Mouse (Mus musculus) midbrain, postnatal 0 days (tissue): ENCODE measurements around the gene Cldn4. TPM values are rescaled to one million over a fixed set of nuclear protein-coding genes. Genes with fewer than 3 reads are reported as not detected.

Experiments used
- ATAC-seq: fragments of 200-750 bp; cut with Nextera tagmentation; 2 replicates; pipeline ENCODE4 v1.8.0; 2017; ENCODE audit warnings: moderate number of reproducible peaks, mild to moderate bottlenecking, moderate TSS enrichment, moderate library complexity; ENCODE audit not compliant: low FRiP score
- DNase-seq: peaks from one replicate; pipeline ENCODE4 v3.0.0-alpha.2; 2015; ENCODE audit warnings: low spot score
- H3K27ac ChIP-seq: fragments of 300-500 bp; sonication (generic); 2 replicates; pipeline ENCODE4 v1.5.1; 2014; ENCODE audit warnings: low read depth, mild to moderate bottlenecking, low read length, mixed read lengths
- H3K27me3 ChIP-seq: fragments of 300-500 bp; sonication (generic); 2 replicates; pipeline ENCODE4 v1.6.1; 2014; ENCODE audit warnings: low read length, control low read depth, mixed read lengths; ENCODE audit not compliant: insufficient read depth
- H3K36me3 ChIP-seq: fragments of 300-500 bp; sonication (generic); 2 replicates; pipeline ENCODE4 v1.6.1; 2014; ENCODE audit warnings: low read length, control low read depth, mixed read lengths; ENCODE audit not compliant: insufficient read depth
- H3K4me1 ChIP-seq: fragments of 300-500 bp; sonication (generic); 2 replicates; pipeline ENCODE4 v1.6.1; 2014; ENCODE audit warnings: mild to moderate bottlenecking, control low read depth, antibody characterized with exemption, low read length, mixed read lengths; ENCODE audit not compliant: insufficient read depth
- H3K4me2 ChIP-seq: fragments of 300-500 bp; sonication (generic); 2 replicates; pipeline ENCODE4 v1.6.1; 2014; ENCODE audit warnings: low read depth, mild to moderate bottlenecking, low read length, mixed read lengths; ENCODE audit not compliant: poor library complexity, severe bottlenecking
- H3K4me3 ChIP-seq: fragments of 300-500 bp; sonication (generic); 2 replicates; pipeline ENCODE4 v1.5.1; 2014; ENCODE audit warnings: low read depth, mild to moderate bottlenecking, low read length, moderate library complexity
- H3K9ac ChIP-seq: fragments of 300-500 bp; sonication (generic); replicated peaks from 2 replicates; pipeline ENCODE4 v1.6.1; 2014; ENCODE audit warnings: mild to moderate bottlenecking, low read length, moderate library complexity, mixed read lengths; ENCODE audit not compliant: poor library complexity, severe bottlenecking
- H3K9me3 ChIP-seq: fragments of 300-500 bp; sonication (generic); 2 replicates; pipeline ENCODE4 v1.6.1; 2016; ENCODE audit warnings: low read length, control low read depth
- CTCF ChIP-seq: IDR thresholded peaks from 2 replicates; pipeline ENCODE4 v1.5.1; 2016; ENCODE audit warnings: antibody characterized with exemption, mild to moderate bottlenecking
- WGBS: fragments of 180-500 bp; shearing (Covaris S2); extraction: QIAGEN DNeasy Blood & Tissue Kit; methylation state at CpG from one replicate; pipeline ENCODE4 v1.1.7; 2014; 5-methylcytosine and 5-hydroxymethylcytosine counted together
- polyA plus RNA-seq: library from polyadenylated mRNA; unstranded; fragments of >200 nt; fragmentation: Nextera tagmentation; extraction: Ambion mirVana; gene quantifications from 2 replicates; pipeline ENCODE4 v1.2.1, GENCODE M21; 2015
- total RNA-seq: library from RNA; depleted of rRNA; stranded (reverse); fragments of >200 nt; gene quantifications from 2 replicates; pipeline ENCODE4 v1.2.3, GENCODE M21; 2014; rRNA removed

Gene Cldn4
- total and polyA plus RNA-seq, 2 experiments from 2014 or later: 0.77 TPM; not detected in 1

- no peak overlapping the region for H3K27ac ChIP-seq
- TF ChIP-seq CTCF: peak; percentile 78
- ATAC-seq (peak; percentile 54), DNase-seq (peak; percentile 87)
- no peak overlapping the region for H3K4me2 ChIP-seq
- no peak overlapping the region for H3K4me3 ChIP-seq
- WGBS: 34% methylated on average over 12 of the region's 12 CpGs
- no peaks in the 10 kb centered on the region for H3K36me3 ChIP-seq
- no peak overlapping the region for H3K9ac ChIP-seq
- no peaks in the 10 kb centered on the region for H3K4me1 ChIP-seq
- H3K9me3 ChIP-seq: no peaks in the 10 kb centered on the region
- no peaks in the 10 kb centered on the region for H3K27me3 ChIP-seq
These were observed 45.6 kb downstream of the Cldn4 start for GRCm38 (mm10) chr5:134901012-134901643.

- Histone ChIP-seq H3K9me3 (no peaks in the 10 kb centered on the region), H3K27me3 (no peaks in the 10 kb centered on the region), H3K36me3 (no peaks in the 10 kb centered on the region), H3K4me3 (no peak overlapping the region), H3K4me2 (no peak overlapping the region), H3K27ac (no peak overlapping the region), H3K9ac (no peak overlapping the region), H3K4me1 (no peaks in the 10 kb centered on the region)
- TF ChIP-seq CTCF: no peak
- 89% methylated on average over 17 of the region's 17 CpGs for WGBS
- DNase-seq (no peak), ATAC-seq (no peak)
These were observed 49.1 kb downstream of the Cldn4 start for GRCm38 (mm10) chr5:134897596-134897995.

- Histone ChIP-seq H3K9me3 (no peaks in the 10 kb centered on the region), H3K27ac (no peak overlapping the region), H3K27me3 (no peaks in the 10 kb centered on the region), H3K9ac (no peak overlapping the region), H3K36me3 (no peaks in the 10 kb centered on the region), H3K4me2 (no peak overlapping the region), H3K4me3 (no peak overlapping the region), H3K4me1 (no peaks in the 10 kb centered on the region)
- 77% methylated on average over 8 of the region's 8 CpGs for WGBS
- no peak for TF ChIP-seq CTCF
- no peak for DNase-seq
- no peak for ATAC-seq
These were observed 49.8 kb downstream of the Cldn4 start for GRCm38 (mm10) chr5:134896965-134897364.

- Histone ChIP-seq H3K27me3 (no peaks in the 10 kb centered on the region), H3K4me3 (no peak overlapping the region), H3K27ac (no peak overlapping the region), H3K4me2 (no peak overlapping the region), H3K36me3 (no peaks in the 10 kb centered on the region), H3K9me3 (no peaks in the 10 kb centered on the region), H3K4me1 (no peaks in the 10 kb centered on the region), H3K9ac (no peak overlapping the region)
- 79% methylated on average over 8 of the region's 8 CpGs for whole genome bisulfite sequencing
- DNase-seq: no peak
- no peak for TF ChIP-seq CTCF
- no peak for ATAC-seq
These were observed 51.4 kb downstream of the Cldn4 start for GRCm38 (mm10) chr5:134895291-134895690.

Other genes with a start within 250 kb of the Cldn4 start
- gene Eln, start 199.6 kb downstream of the Cldn4 start, total RNA-seq: 27.7 and 35.8 TPM in 2 replicates
- gene Eln, start 199.6 kb downstream of the Cldn4 start, polyA plus RNA-seq: 35.0 and 36.2 TPM in 2 replicates
- gene Tmem270, start 40.2 kb downstream of the Cldn4 start, total RNA-seq: not detected in 2 replicates
- gene Tmem270, start 40.2 kb downstream of the Cldn4 start, polyA plus RNA-seq: 0.19 TPM in 1 of 2 replicates, not detected in the other
- gene Cldn13, start 31.4 kb downstream of the Cldn4 start, total RNA-seq: not detected in 2 replicates
- gene Cldn13, start 31.4 kb downstream of the Cldn4 start, polyA plus RNA-seq: not detected in 2 replicates
- gene Mettl27, start 14.6 kb downstream of the Cldn4 start, total RNA-seq: 4.7 and 5.0 TPM in 2 replicates
- 7.2 and 7.5 TPM in 2 replicates for gene Mettl27, start 14.6 kb downstream of the Cldn4 start, polyA plus RNA-seq
- 2.2 and 3.1 TPM in 2 replicates for gene Cldn3, start 39.3 kb upstream of the Cldn4 start, total RNA-seq
- 3.0 and 3.3 TPM in 2 replicates for gene Cldn3, start 39.3 kb upstream of the Cldn4 start, polyA plus RNA-seq
- gene Abhd11, start 62.2 kb upstream of the Cldn4 start, total RNA-seq: 56.8 and 64.4 TPM in 2 replicates
- 85.3 and 85.6 TPM in 2 replicates for gene Abhd11, start 62.2 kb upstream of the Cldn4 start, polyA plus RNA-seq
- gene Stx1a, start 76.5 kb upstream of the Cldn4 start, total RNA-seq: 165 and 175 TPM in 2 replicates
- 190 and 202 TPM in 2 replicates for gene Stx1a, start 76.5 kb upstream of the Cldn4 start, polyA plus RNA-seq
- gene Dnajc30, start 117.3 kb upstream of the Cldn4 start, total RNA-seq: 13.5 and 21.4 TPM in 2 replicates
- gene Dnajc30, start 117.3 kb upstream of the Cldn4 start, polyA plus RNA-seq: 52.5 and 52.8 TPM in 2 replicates
- 48.3 and 49.9 TPM in 2 replicates for gene Bud23, start 118.0 kb upstream of the Cldn4 start, total RNA-seq
- 63.6 and 65.5 TPM in 2 replicates for gene Bud23, start 118.0 kb upstream of the Cldn4 start, polyA plus RNA-seq
- gene Vps37d, start 131.3 kb upstream of the Cldn4 start, total RNA-seq: 95.4 and 107 TPM in 2 replicates
- 31.2 and 32.0 TPM in 2 replicates for gene Vps37d, start 131.3 kb upstream of the Cldn4 start, polyA plus RNA-seq
- gene Mlxipl, start 143.0 kb upstream of the Cldn4 start, total RNA-seq: 0.38 and 1.2 TPM in 2 replicates
- 0.79 and 1.2 TPM in 2 replicates for gene Mlxipl, start 143.0 kb upstream of the Cldn4 start, polyA plus RNA-seq
- 28.6 and 62.9 TPM in 2 replicates for gene Tbl2, start 202.7 kb upstream of the Cldn4 start, total RNA-seq
- 8.9 and 10.0 TPM in 2 replicates for gene Tbl2, start 202.7 kb upstream of the Cldn4 start, polyA plus RNA-seq
- gene Bcl7b, start 221.3 kb upstream of the Cldn4 start, total RNA-seq: 20.0 and 33.2 TPM in 2 replicates
- 39.2 and 39.7 TPM in 2 replicates for gene Bcl7b, start 221.3 kb upstream of the Cldn4 start, polyA plus RNA-seq
- gene Baz1b, start 240.3 kb upstream of the Cldn4 start, total RNA-seq: 33.4 and 41.3 TPM in 2 replicates
- 10.9 and 12.5 TPM in 2 replicates for gene Baz1b, start 240.3 kb upstream of the Cldn4 start, polyA plus RNA-seq